Mouse (Mus musculus) liver, postnatal 0 days (tissue): ENCODE measurements around the gene Nudt21. TPM values are rescaled to one million over a fixed set of nuclear protein-coding genes. Genes with fewer than 3 reads are reported as not detected.
A peak's percentile ranks its signal among the peaks of the same experiment; 100 is the strongest.

ENCODE experiments used
- ATAC-seq: fragments of 200-750 bp; cut with Nextera tagmentation; 2 replicates; pipeline ENCODE4 v1.8.0; 2017; ENCODE audit warnings: mild to moderate bottlenecking, moderate library complexity
- DNase-seq: peaks from one replicate; pipeline ENCODE4 v3.0.0-alpha.2; 2016
- H3K27ac ChIP-seq: fragments of 300-500 bp; sonication (generic); 2 replicates; pipeline ENCODE4 v1.5.1; 2014; ENCODE audit warnings: antibody characterized with exemption, moderate library complexity, mild to moderate bottlenecking, low read depth
- H3K27me3 ChIP-seq: fragments of 300-500 bp; sonication (generic); 2 replicates; pipeline ENCODE4 v1.6.1; 2014; ENCODE audit warnings: low read length, control low read depth, mixed read lengths; ENCODE audit not compliant: insufficient read depth
- H3K36me3 ChIP-seq: fragments of 300-500 bp; sonication (generic); replicated peaks from 2 replicates; pipeline ENCODE4 v1.6.1; 2014; ENCODE audit warnings: mild to moderate bottlenecking, control low read depth, low read length, moderate library complexity, mixed read lengths; ENCODE audit not compliant: insufficient read depth
- H3K4me1 ChIP-seq: fragments of 300-500 bp; sonication (generic); 2 replicates; pipeline ENCODE4 v1.6.1; 2014; ENCODE audit warnings: antibody characterized with exemption, mild to moderate bottlenecking, control low read depth; ENCODE audit not compliant: insufficient read depth
- H3K4me2 ChIP-seq: fragments of 300-500 bp; sonication (generic); 2 replicates; pipeline ENCODE4 v1.6.1; 2014; ENCODE audit warnings: low read depth, mild to moderate bottlenecking, low read length, moderate library complexity, mixed read lengths
- H3K4me3 ChIP-seq: fragments of 300-500 bp; sonication (generic); 2 replicates; pipeline ENCODE4 v1.5.1; 2014; ENCODE audit warnings: low read depth, low read length
- H3K9ac ChIP-seq: fragments of 300-500 bp; sonication (generic); replicated peaks from 2 replicates; pipeline ENCODE4 v1.6.1; 2014; ENCODE audit warnings: mild to moderate bottlenecking, moderate library complexity
- H3K9me3 ChIP-seq: fragments of 300-500 bp; sonication (generic); 2 replicates; pipeline ENCODE4 v1.6.1; 2016; ENCODE audit warnings: mild to moderate bottlenecking, control low read depth, low read length, mixed read lengths
- CTCF ChIP-seq: sonication (generic); IDR thresholded peaks from 2 replicates; pipeline ENCODE4 v1.5.1; 2016; ENCODE audit warnings: antibody characterized with exemption, low read depth
- EP300 ChIP-seq: IDR thresholded peaks from 2 replicates; pipeline ENCODE4 v1.6.1; 2016; ENCODE audit warnings: antibody characterized with exemption, low read depth, mild to moderate bottlenecking
- WGBS: fragments of 180-500 bp; shearing (Covaris S2); extraction: QIAGEN DNeasy Blood & Tissue Kit; methylation state at CpG from one replicate; pipeline ENCODE4 v1.1.7; 2014; ENCODE audit not compliant: insufficient replicate concordance; 5-methylcytosine and 5-hydroxymethylcytosine counted together
- polyA plus RNA-seq: library from polyadenylated mRNA; unstranded; fragments of >200 nt; fragmentation: Nextera tagmentation; extraction: Ambion mirVana; gene quantifications from 2 replicates; pipeline ENCODE4 v1.2.1, GENCODE M21; 2015

Gene Nudt21
- polyA plus RNA-seq, 1 experiment from 2014 or later: 52.6 TPM

DNA sequence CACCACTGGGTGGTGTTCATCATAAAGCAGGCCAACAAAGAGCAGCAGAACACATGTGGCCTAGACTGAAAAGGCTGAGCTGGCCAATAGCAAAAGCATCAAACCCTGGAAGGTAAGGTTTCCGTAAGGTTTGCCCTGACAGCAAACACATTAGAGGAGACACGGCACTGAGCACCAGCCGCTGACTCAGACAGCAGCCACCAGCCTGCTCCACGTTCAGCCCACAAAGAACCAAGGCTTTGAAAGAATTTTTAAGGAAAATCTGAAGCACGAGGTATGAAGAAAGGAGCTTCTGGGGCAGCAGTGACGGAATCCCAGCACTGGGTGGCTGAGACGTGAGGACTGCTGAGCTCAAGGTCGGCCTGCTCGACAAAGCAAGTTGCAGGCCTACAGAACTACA, 32.7 kb downstream of the Nudt21 start:
- WGBS: 87% methylated on average over 9 of the region's 9 CpGs
- H3K36me3 ChIP-seq: peaks cover 47% of the 10 kb centered on the region

DNA sequence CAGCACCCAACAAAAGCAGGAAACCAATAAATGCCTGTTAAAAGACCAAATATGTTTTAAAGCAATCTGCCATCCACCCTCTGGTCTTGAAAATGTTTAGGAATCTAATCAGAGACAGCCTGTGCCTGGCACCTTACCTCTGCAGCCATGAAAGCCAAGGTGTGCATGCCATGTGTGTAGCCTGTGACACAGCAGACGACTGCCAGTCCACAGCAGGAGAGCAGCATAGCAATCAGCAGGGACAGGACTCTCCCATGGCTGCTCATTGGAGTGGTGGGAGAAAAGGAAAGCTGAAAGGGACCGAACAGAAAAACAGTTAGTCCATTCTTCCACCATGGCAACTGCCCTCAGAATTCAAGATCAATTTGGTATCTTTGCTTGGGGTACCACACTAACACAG, 37.9 kb downstream of the Nudt21 start:
- Histone ChIP-seq H3K36me3 (peaks cover 47% of the 10 kb centered on the region), H3K4me3 (no peak overlapping the region), H3K4me1 (no peaks in the 10 kb centered on the region), H3K9ac (no peak overlapping the region), H3K4me2 (no peak overlapping the region), H3K27me3 (no peaks in the 10 kb centered on the region), H3K9me3 (no peaks in the 10 kb centered on the region), H3K27ac (no peak overlapping the region)
- DNase-seq: no peak
- TF ChIP-seq CTCF (no peak), EP300 (no peak)
- 85% methylated on average over 2 of the region's 2 CpGs for WGBS
- no peak for ATAC-seq

More for the DNA sequence above, 32.7 kb downstream of the Nudt21 start:
- Histone ChIP-seq H3K9me3 (no peaks in the 10 kb centered on the region), H3K4me3 (no peak overlapping the region), H3K4me2 (no peak overlapping the region), H3K27ac (no peak overlapping the region), H3K27me3 (no peaks in the 10 kb centered on the region), H3K4me1 (peaks cover 11% of the 10 kb centered on the region), H3K9ac (no peak overlapping the region)
- TF ChIP-seq EP300 (no peak), CTCF (no peak)
- no peak for DNase-seq
- ATAC-seq: no peak

GRCm38 (mm10) chr8:93989739-93990138, 47.1 kb downstream of the Nudt21 start:
- no peaks in the 10 kb centered on the region for H3K4me1 ChIP-seq
- no peaks in the 10 kb centered on the region for H3K9me3 ChIP-seq
- ATAC-seq: peak; percentile 97
- H3K36me3 ChIP-seq: peaks cover 41% of the 10 kb centered on the region
- no peak for TF ChIP-seq EP300
- no peak for TF ChIP-seq CTCF
- H3K27me3 ChIP-seq: no peaks in the 10 kb centered on the region
- H3K9ac ChIP-seq: no peak overlapping the region
- no peak for DNase-seq
- H3K4me2 ChIP-seq: no peak overlapping the region
- 70% methylated on average over 4 of the region's 4 CpGs for WGBS
- no peak overlapping the region for H3K4me3 ChIP-seq
- H3K27ac ChIP-seq: peak overlapping the region; percentile 30; the same call in 1 of the 2 replicates

GRCm38 (mm10) chr8:93984731-93985130, 52.1 kb downstream of the Nudt21 start:
- Histone ChIP-seq H3K36me3 (peaks cover 78% of the 10 kb centered on the region), H3K9ac (no peak overlapping the region), H3K9me3 (no peaks in the 10 kb centered on the region), H3K27ac (no peak overlapping the region), H3K27me3 (no peaks in the 10 kb centered on the region), H3K4me1 (no peaks in the 10 kb centered on the region), H3K4me2 (no peak overlapping the region), H3K4me3 (no peak overlapping the region)
- DNase-seq (no peak), ATAC-seq (no peak)
- WGBS: 81% methylated on average over 3 of the region's 3 CpGs
- TF ChIP-seq EP300 (no peak), CTCF (no peak)

DNA sequence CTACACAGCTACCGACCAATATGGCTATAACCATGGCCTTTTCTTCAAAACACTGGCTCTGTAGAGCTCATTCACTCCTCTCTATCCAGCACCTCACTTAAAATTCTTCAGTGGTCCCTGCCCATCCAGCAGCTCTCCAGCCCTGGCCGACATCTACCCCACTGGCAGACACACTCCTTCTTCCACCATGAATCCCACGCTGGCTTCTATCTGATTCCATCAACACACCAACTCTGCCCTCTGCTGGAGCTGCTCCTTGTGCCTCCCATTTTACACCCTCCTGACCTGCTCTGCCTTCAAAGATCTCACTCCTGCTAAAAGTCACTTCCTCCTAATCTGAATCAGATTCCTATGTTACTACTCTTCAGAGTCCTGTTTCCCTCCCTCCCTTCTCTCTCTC, 53.0 kb downstream of the Nudt21 start:
- Histone ChIP-seq H3K4me2 (no peak overlapping the region), H3K9ac (no peak overlapping the region), H3K27me3 (no peaks in the 10 kb centered on the region), H3K27ac (no peak overlapping the region), H3K4me3 (no peak overlapping the region), H3K4me1 (no peaks in the 10 kb centered on the region), H3K9me3 (no peaks in the 10 kb centered on the region), H3K36me3 (peaks cover 79% of the 10 kb centered on the region)
- TF ChIP-seq EP300 (no peak), CTCF (0 out of 2 replicates have a peak, but pooled peaks have one; percentile 19)
- WGBS: 86% methylated on average over 3 of the region's 3 CpGs
- ATAC-seq (no peak), DNase-seq (no peak)

DNA sequence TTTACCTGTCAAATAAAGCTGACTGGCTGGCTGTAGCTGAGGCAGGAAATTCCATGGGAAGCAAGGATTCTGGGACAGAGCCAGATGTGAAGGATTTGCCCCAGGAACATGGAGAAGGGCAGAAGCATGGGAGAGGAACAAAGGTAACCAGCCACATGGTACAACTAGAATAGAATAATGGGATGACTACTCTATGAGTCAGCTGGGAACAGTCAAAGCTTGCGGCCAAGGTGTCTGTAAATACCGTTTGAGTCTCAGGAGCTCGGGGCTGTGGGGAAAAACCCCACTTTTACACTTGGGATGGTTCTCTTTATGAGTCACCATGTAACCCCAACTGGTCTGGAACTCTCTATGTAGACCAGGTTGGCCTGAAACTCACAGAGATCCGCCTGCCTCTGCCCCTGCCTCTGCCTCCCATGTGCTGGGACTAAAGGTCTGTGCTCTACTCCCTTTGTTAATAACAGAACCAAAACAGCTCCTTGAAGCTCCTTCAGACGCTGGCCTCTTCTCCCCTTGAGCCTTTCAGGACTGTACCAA, 55.1 kb downstream of the Nudt21 start:
- peaks cover 85% of the 10 kb centered on the region for H3K36me3 ChIP-seq
- TF ChIP-seq EP300 (no peak), CTCF (no peak)
- H3K27ac ChIP-seq: no peak overlapping the region
- H3K9me3 ChIP-seq: no peaks in the 10 kb centered on the region
- 91% methylated on average over 5 of the region's 5 CpGs for WGBS
- ATAC-seq (no peak), DNase-seq (no peak)
- no peaks in the 10 kb centered on the region for H3K27me3 ChIP-seq
- H3K4me3 ChIP-seq: no peak overlapping the region
- no peak overlapping the region for H3K4me2 ChIP-seq
- H3K9ac ChIP-seq: no peak overlapping the region
- no peaks in the 10 kb centered on the region for H3K4me1 ChIP-seq
